Mouse (Mus musculus) NIH3T3 (cell line): ENCODE data around the gene Adamts17.

ENCODE experiments used
- DNase-seq: peaks from one replicate; pipeline ENCODE4 v3.0.0-alpha.2; 2012; ENCODE audit warnings: low read depth

Adamts17 gene

GRCm38 (mm10) chr7:66970235-66970634, 130.7 kb downstream of the Adamts17 start:
- no peak for DNase-seq

- DNase-seq: no peak
Measured at GRCm38 (mm10) chr7:66970974-66971373, 131.4 kb downstream of the Adamts17 start.

GRCm38 (mm10) chr7:66974859-66975258, 135.3 kb downstream of the Adamts17 start:
- no peak for DNase-seq

- no peak for DNase-seq
Measured at GRCm38 (mm10) chr7:66976371-66976770, 136.8 kb downstream of the Adamts17 start.

- DNase-seq: no peak
Measured at GRCm38 (mm10) chr7:66981591-66981990, 142.1 kb downstream of the Adamts17 start.

- DNase-seq: no peak
Measured at GRCm38 (mm10) chr7:66982084-66982483, 142.5 kb downstream of the Adamts17 start.

GRCm38 (mm10) chr7:66987671-66988070, 148.1 kb downstream of the Adamts17 start:
- no peak for DNase-seq

- no peak for DNase-seq
Measured at GRCm38 (mm10) chr7:66988441-66988840, 148.9 kb downstream of the Adamts17 start.

GRCm38 (mm10) chr7:66989357-66990045, 150.0 kb downstream of the Adamts17 start:
- DNase-seq: no peak

- DNase-seq: no peak
Measured at GRCm38 (mm10) chr7:66998821-66999220, 159.3 kb downstream of the Adamts17 start.

- DNase-seq: no peak
Measured at GRCm38 (mm10) chr7:67003648-67004047, 164.1 kb downstream of the Adamts17 start.

- DNase-seq: no peak
Measured at GRCm38 (mm10) chr7:67004220-67004619, 164.7 kb downstream of the Adamts17 start.

GRCm38 (mm10) chr7:67009841-67010240, 170.3 kb downstream of the Adamts17 start:
- no peak for DNase-seq

GRCm38 (mm10) chr7:67012011-67012751, 172.6 kb downstream of the Adamts17 start:
- no peak for DNase-seq

GRCm38 (mm10) chr7:67013211-67013895, 173.8 kb downstream of the Adamts17 start:
- DNase-seq: no peak

- no peak for DNase-seq
Measured at GRCm38 (mm10) chr7:67019937-67020336, 180.4 kb downstream of the Adamts17 start.

GRCm38 (mm10) chr7:67026114-67027070, 186.9 kb downstream of the Adamts17 start:
- peak; percentile 33 for DNase-seq

- no peak for DNase-seq
Measured at GRCm38 (mm10) chr7:67027216-67027615, 187.7 kb downstream of the Adamts17 start.

GRCm38 (mm10) chr7:67027696-67028095, 188.2 kb downstream of the Adamts17 start:
- peak; percentile 11 for DNase-seq

- DNase-seq: no peak
Measured at GRCm38 (mm10) chr7:67028902-67029301, 189.4 kb downstream of the Adamts17 start.

- no peak for DNase-seq
Measured at GRCm38 (mm10) chr7:67029481-67029880, 189.9 kb downstream of the Adamts17 start.

- DNase-seq: no peak
Measured at GRCm38 (mm10) chr7:67031284-67031683, 191.7 kb downstream of the Adamts17 start.
